Mouse (Mus musculus) heart, postnatal 0 days (tissue): ENCODE data around the gene Mrpl24. TPM values are rescaled to one million over a fixed set of nuclear protein-coding genes. Genes with fewer than 3 reads are reported as not detected.

Experiments
- ATAC-seq: fragments of 200-750 bp; cut with Nextera tagmentation; 2 replicates; pipeline ENCODE4 v1.8.0; 2017; ENCODE audit warnings: low read depth, moderate number of reproducible peaks, moderate library complexity; ENCODE audit not compliant: insufficient read depth
- DNase-seq: peaks from one replicate; pipeline ENCODE4 v3.0.0-alpha.2; 2016; ENCODE audit warnings: low spot score
- H3K27ac ChIP-seq: fragments of 300-500 bp; sonication (generic); 2 replicates; pipeline ENCODE4 v1.5.1; 2014; ENCODE audit warnings: low read depth, mild to moderate bottlenecking
- H3K27me3 ChIP-seq: fragments of 300-500 bp; sonication (generic); 2 replicates; pipeline ENCODE4 v1.6.1; 2014; ENCODE audit warnings: low read length, mixed read lengths; ENCODE audit not compliant: control insufficient read depth, insufficient read depth
- H3K36me3 ChIP-seq: fragments of 300-500 bp; sonication (generic); replicated peaks from 2 replicates; pipeline ENCODE4 v1.6.1; 2014; ENCODE audit warnings: low read length, mixed read lengths; ENCODE audit not compliant: control insufficient read depth, insufficient read depth
- H3K4me1 ChIP-seq: fragments of 300-500 bp; sonication (generic); 2 replicates; pipeline ENCODE4 v1.6.1; 2014; ENCODE audit warnings: antibody characterized with exemption; ENCODE audit not compliant: control insufficient read depth, insufficient read depth
- H3K4me2 ChIP-seq: fragments of 300-500 bp; sonication (generic); 2 replicates; pipeline ENCODE4 v1.6.1; 2014; ENCODE audit warnings: low read depth, mild to moderate bottlenecking, low read length, moderate library complexity
- H3K4me3 ChIP-seq: fragments of 300-500 bp; sonication (generic); 2 replicates; pipeline ENCODE4 v1.5.1; 2014; ENCODE audit warnings: low read depth, low read length
- H3K9ac ChIP-seq: fragments of 300-500 bp; sonication (generic); replicated peaks from 2 replicates; pipeline ENCODE4 v1.6.1; 2014; ENCODE audit warnings: low read depth, low read length, mixed read lengths
- H3K9me3 ChIP-seq: fragments of 300-500 bp; sonication (generic); replicated peaks from 2 replicates; pipeline ENCODE4 v1.6.1; 2016; ENCODE audit warnings: low read length; ENCODE audit not compliant: control insufficient read depth
- CTCF ChIP-seq: IDR thresholded peaks from 2 replicates; pipeline ENCODE4 v1.5.1; 2016; ENCODE audit warnings: antibody characterized with exemption, control low read depth, low read depth
- EP300 ChIP-seq: IDR thresholded peaks from 2 replicates; pipeline ENCODE4 v1.6.1; 2016; ENCODE audit warnings: antibody characterized with exemption, low read depth
- WGBS: fragments of 180-500 bp; shearing (Covaris S2); extraction: QIAGEN DNeasy Blood & Tissue Kit; methylation state at CpG from one replicate; pipeline ENCODE4 v1.1.7; 2014; 5-methylcytosine and 5-hydroxymethylcytosine counted together
- polyA plus RNA-seq: library from polyadenylated mRNA; unstranded; fragments of >200 nt; fragmentation: Nextera tagmentation; extraction: Ambion mirVana; gene quantifications from 2 replicates; pipeline ENCODE4 v1.2.1, GENCODE M21; 2015
- total RNA-seq: library from RNA; depleted of rRNA; stranded (reverse); fragments of >200 nt; gene quantifications from 2 replicates; pipeline ENCODE4 v1.2.3, GENCODE M21; 2014; ENCODE audit warnings: low replicate concordance

The Mrpl24 gene
- total and polyA plus RNA-seq, 2 experiments from 2014 or later: 57.1 to 62.3 TPM

GRCm38 (mm10) chr3:87913491-87913890 lies 5.8 kb upstream of the Mrpl24 start:
- peaks cover 39% of the 10 kb centered on the region for H3K36me3 ChIP-seq
- WGBS: 88% methylated on average over 7 of the region's 7 CpGs

GRCm38 (mm10) chr3:87913891-87914290 lies 5.4 kb upstream of the Mrpl24 start:
- H3K36me3 ChIP-seq: peaks cover 39% of the 10 kb centered on the region
- H3K27ac ChIP-seq: no peak overlapping the region

More at GRCm38 (mm10) chr3:87913491-87913890, 5.8 kb upstream of the Mrpl24 start:
- Histone ChIP-seq H3K9me3 (no peaks in the 10 kb centered on the region), H3K9ac (no peak overlapping the region), H3K27me3 (no peaks in the 10 kb centered on the region), H3K4me1 (peaks cover 24% of the 10 kb centered on the region), H3K4me3 (no peak overlapping the region), H3K27ac (no peak overlapping the region), H3K4me2 (no peak overlapping the region)
- DNase-seq (no peak), ATAC-seq (no peak)
- TF ChIP-seq CTCF (no peak), EP300 (no peak)

GRCm38 (mm10) chr3:87916990-87917389 lies 2.3 kb upstream of the Mrpl24 start:
- no peak overlapping the region for H3K4me2 ChIP-seq
- no peaks in the 10 kb centered on the region for H3K9me3 ChIP-seq
- TF ChIP-seq EP300 (no peak), CTCF (no peak)
- no peak for ATAC-seq
- WGBS: 89% methylated on average over 1 of the region's 1 CpGs
- no peak overlapping the region for H3K4me3 ChIP-seq
- no peak overlapping the region for H3K27ac ChIP-seq
- H3K27me3 ChIP-seq: no peaks in the 10 kb centered on the region
- peaks cover 5% of the 10 kb centered on the region; the same call in 1 of the 2 replicates for H3K4me1 ChIP-seq
- peaks cover 43% of the 10 kb centered on the region for H3K36me3 ChIP-seq
- no peak for DNase-seq
- H3K9ac ChIP-seq: no peak overlapping the region

More at GRCm38 (mm10) chr3:87913891-87914290, 5.4 kb upstream of the Mrpl24 start:
- H3K4me3 ChIP-seq: no peak overlapping the region
- TF ChIP-seq CTCF: no peak
- no peak for TF ChIP-seq EP300
- 93% methylated on average over 10 of the region's 10 CpGs for WGBS
- H3K9ac ChIP-seq: no peak overlapping the region
- peaks cover 21% of the 10 kb centered on the region for H3K4me1 ChIP-seq
- ATAC-seq (no peak), DNase-seq (no peak)
- H3K4me2 ChIP-seq: no peak overlapping the region
- no peaks in the 10 kb centered on the region for H3K9me3 ChIP-seq
- H3K27me3 ChIP-seq: no peaks in the 10 kb centered on the region

DNA sequence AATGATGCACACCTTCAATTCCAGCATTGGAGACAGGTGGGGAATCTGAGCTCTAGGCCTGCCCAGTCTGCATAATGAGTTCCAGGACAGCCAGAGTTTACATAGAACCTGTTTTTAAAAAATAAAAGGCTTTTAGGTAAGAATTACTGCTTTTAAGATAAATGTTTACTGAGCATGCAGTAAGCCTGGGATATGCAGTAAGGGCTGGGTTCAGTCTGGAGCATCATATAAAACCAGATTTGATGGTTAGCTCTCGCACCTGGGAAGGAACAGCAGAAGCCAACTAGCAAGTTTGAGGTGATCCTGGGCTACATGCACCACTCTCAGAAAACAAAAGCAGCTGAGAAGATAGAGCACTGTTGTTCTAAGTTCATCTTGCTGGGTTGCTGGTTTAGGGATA lies 755 bp upstream of the Mrpl24 start:
- ATAC-seq: no peak
- no peak overlapping the region for H3K27ac ChIP-seq
- H3K4me2 ChIP-seq: peak overlapping the region; percentile 82; the same call in 1 of the 2 replicates

GRCm38 (mm10) chr3:87920270-87920943 lies 1.1 kb downstream of the Mrpl24 start:
- no peak; the same call in 1 of the 2 replicates for TF ChIP-seq CTCF
- no peak for TF ChIP-seq EP300
- ATAC-seq: no peak
- DNase-seq: no peak
- no peaks in the 10 kb centered on the region for H3K9me3 ChIP-seq
- H3K27ac ChIP-seq: 0 out of 2 replicates have a peak overlapping the region, but pooled peaks have one; percentile 86
- peaks cover 52% of the 10 kb centered on the region for H3K36me3 ChIP-seq
- peaks cover 5% of the 10 kb centered on the region; the same call in 1 of the 2 replicates for H3K4me1 ChIP-seq
- peak overlapping the region; percentile 65 for H3K4me3 ChIP-seq
- WGBS: 63% methylated on average over 9 of the region's 9 CpGs
- H3K27me3 ChIP-seq: no peaks in the 10 kb centered on the region
- H3K4me2 ChIP-seq: peak overlapping the region; percentile 82
- H3K9ac ChIP-seq: peak overlapping the region; percentile 89

More for the DNA sequence above, 755 bp upstream of the Mrpl24 start:
- peaks cover 51% of the 10 kb centered on the region for H3K36me3 ChIP-seq
- H3K4me1 ChIP-seq: peaks cover 5% of the 10 kb centered on the region; the same call in 1 of the 2 replicates
- H3K4me3 ChIP-seq: no peak overlapping the region
- H3K9me3 ChIP-seq: no peaks in the 10 kb centered on the region
- WGBS: 90% methylated on average over 1 of the region's 1 CpGs
- DNase-seq: no peak
- no peak overlapping the region for H3K9ac ChIP-seq
- no peak for TF ChIP-seq EP300
- TF ChIP-seq CTCF: no peak
- H3K27me3 ChIP-seq: no peaks in the 10 kb centered on the region
